Mouse (Mus musculus): ENCODE results near the gene Txndc5.

The Txndc5 gene

GRCm38 (mm10) chr13:38451446-38451845 lies 77.2 kb downstream of the Txndc5 start:
- no peak for DNase-seq (ENCODE audit: low spot score)
